Mouse (Mus musculus): ENCODE measurements around the gene Fcgr4. TPM values are rescaled to one million over a fixed set of nuclear protein-coding genes. Genes with fewer than 3 reads are reported as not detected.
"Not testable (repeated sequence)": the region's sequence is repeated elsewhere in the genome, so short reads cannot be mapped to it uniquely, and the experiment has no call there.

The Fcgr4 gene
- 3.3 and 3.7 TPM in 2 replicates for polyA plus RNA-seq (2012; rRNA removed)

DNA sequence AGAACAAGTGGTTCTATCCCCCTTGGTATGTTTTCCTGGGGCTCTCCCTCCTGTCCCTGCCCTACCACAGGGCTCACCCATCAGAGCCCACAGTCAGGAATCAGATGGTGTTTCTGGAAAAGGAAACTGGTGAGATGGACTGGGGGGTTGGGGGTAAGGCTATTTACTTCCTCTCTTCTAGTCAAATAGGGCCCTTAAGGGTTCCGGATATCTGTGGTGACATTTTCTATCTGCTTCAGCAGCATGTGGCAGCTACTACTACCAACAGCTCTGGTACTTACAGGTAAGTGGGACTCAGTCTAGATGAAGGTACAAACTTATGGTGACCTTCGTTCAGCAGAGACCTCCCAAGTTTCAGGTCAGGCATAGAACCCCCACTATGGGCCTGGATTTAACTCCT, at the start of gene Fcgr4:
Fcgr4 (plus strand) TSS at position 184 of the 400 bp plus-strand sequence.
- TF ChIP-seq CTCF (conservative IDR thresholded peaks at IDR 0.05; ENCODE audit: insufficient read depth, insufficient read length, low read depth, low read length) (no peak), POLR2A (IDR thresholded peaks at IDR 0.05; ENCODE audit: low read depth, low read length) (no peak)
- no peaks in the 10 kb centered on the region for H3K27me3 ChIP-seq (replicated peaks; ENCODE audit: control insufficient read depth, insufficient read depth, low read length)
- no peaks in the 10 kb centered on the region for H3K36me3 ChIP-seq (ENCODE audit: control insufficient read depth, insufficient read depth, low read length)
- 85% methylated on average over 2 of the region's 2 CpGs for WGBS
- no peak within 1 kb of the TSS for H3K27ac ChIP-seq (ENCODE audit: insufficient read depth, low read depth, low read length)
- no peak for DNase-seq
- H3K4me1 ChIP-seq (ENCODE audit: control insufficient read depth, insufficient read depth, low read length) = no peaks in the 10 kb centered on the region
- H3K4me3 ChIP-seq (ENCODE audit: insufficient read depth, low read depth, low read length) = no peak within 1 kb of the TSS

DNA sequence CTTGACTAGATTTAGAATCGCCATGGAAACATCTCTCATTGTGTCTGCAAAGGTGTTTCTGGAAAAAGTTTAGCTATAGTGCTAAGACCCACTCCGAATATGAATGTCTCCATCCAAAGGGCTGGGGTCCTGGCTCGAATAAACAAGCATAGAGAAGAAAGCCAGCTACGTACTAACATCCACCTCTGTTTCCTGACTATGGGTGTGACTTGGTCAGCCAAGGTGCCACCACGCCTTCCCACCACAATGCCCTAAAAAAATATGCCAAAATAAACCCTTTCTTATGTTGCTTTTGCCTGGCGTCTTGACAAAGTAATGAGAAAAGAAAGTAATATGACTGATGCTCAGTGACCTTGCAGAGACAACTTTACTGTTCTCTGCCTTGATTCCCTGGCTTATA, 46.2 kb upstream of the Fcgr4 start:
- Histone ChIP-seq H3K27me3 (replicated peaks; ENCODE audit: control insufficient read depth, insufficient read depth, low read length) (no peaks in the 10 kb centered on the region), H3K36me3 (ENCODE audit: control insufficient read depth, insufficient read depth, low read length) (no peaks in the 10 kb centered on the region), H3K27ac (ENCODE audit: insufficient read depth, low read depth, low read length) (no peak overlapping the region), H3K4me1 (ENCODE audit: control insufficient read depth, insufficient read depth, low read length) (peaks cover 4% of the 10 kb centered on the region; the same call in 1 of the 2 replicates), H3K4me3 (ENCODE audit: insufficient read depth, low read depth, low read length) (no peak overlapping the region)
- 85% methylated on average over 6 of the region's 6 CpGs for WGBS
- no peak for TF ChIP-seq POLR2A (IDR thresholded peaks at IDR 0.05; ENCODE audit: low read depth, low read length)
- TF ChIP-seq CTCF (conservative IDR thresholded peaks at IDR 0.05; ENCODE audit: insufficient read depth, insufficient read length, low read depth, low read length) = no peak
- no peak for DNase-seq

DNA sequence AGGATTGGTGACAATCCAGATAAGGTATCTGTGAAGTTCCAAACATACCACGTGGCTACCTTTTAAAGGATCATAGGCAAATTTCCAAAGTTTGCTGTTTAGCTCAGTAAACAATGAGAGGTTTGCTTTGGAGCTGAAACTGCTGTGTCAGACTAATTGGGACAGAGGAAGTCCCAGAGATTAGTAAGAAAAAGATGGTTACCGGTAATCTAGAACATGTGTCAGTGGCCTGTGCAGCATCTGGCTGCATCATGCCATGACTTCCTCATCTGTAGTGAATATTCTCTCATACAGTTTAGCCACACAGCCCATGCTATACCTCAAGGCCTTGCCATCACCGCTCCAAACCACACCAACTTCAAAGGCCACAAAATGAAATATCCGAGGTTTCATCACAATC, 45.8 kb upstream of the Fcgr4 start:
- WGBS = 74% methylated on average over 4 of the region's 4 CpGs
- no peak overlapping the region for H3K27ac ChIP-seq (ENCODE audit: insufficient read depth, low read depth, low read length)
- no peaks in the 10 kb centered on the region for H3K27me3 ChIP-seq (replicated peaks; ENCODE audit: control insufficient read depth, insufficient read depth, low read length)
- H3K36me3 ChIP-seq (ENCODE audit: control insufficient read depth, insufficient read depth, low read length) = no peaks in the 10 kb centered on the region
- TF ChIP-seq POLR2A (IDR thresholded peaks at IDR 0.05; ENCODE audit: low read depth, low read length) = no peak
- no peak for TF ChIP-seq CTCF (conservative IDR thresholded peaks at IDR 0.05; ENCODE audit: insufficient read depth, insufficient read length, low read depth, low read length)
- DNase-seq = no peak
- H3K4me3 ChIP-seq (ENCODE audit: insufficient read depth, low read depth, low read length) = no peak overlapping the region
- peaks cover 4% of the 10 kb centered on the region; the same call in 1 of the 2 replicates for H3K4me1 ChIP-seq (ENCODE audit: control insufficient read depth, insufficient read depth, low read length)

- no peaks in the 10 kb centered on the region for H3K36me3 ChIP-seq (ENCODE audit: control insufficient read depth, insufficient read depth, low read length)
- no peaks in the 10 kb centered on the region for H3K27me3 ChIP-seq (replicated peaks; ENCODE audit: control insufficient read depth, insufficient read depth, low read length)
- peaks cover 4% of the 10 kb centered on the region; the same call in 1 of the 2 replicates for H3K4me1 ChIP-seq (ENCODE audit: control insufficient read depth, insufficient read depth, low read length)
- TF ChIP-seq POLR2A (IDR thresholded peaks at IDR 0.05; ENCODE audit: low read depth, low read length) (no peak), CTCF (conservative IDR thresholded peaks at IDR 0.05; ENCODE audit: insufficient read depth, insufficient read length, low read depth, low read length) (no peak)
- peak; percentile 79 for DNase-seq
- 62% methylated on average over 8 of the region's 8 CpGs for WGBS
- H3K4me3 ChIP-seq (ENCODE audit: insufficient read depth, low read depth, low read length) = no peak overlapping the region
- peak overlapping the region; percentile 71; the same call in 1 of the 2 replicates for H3K27ac ChIP-seq (ENCODE audit: insufficient read depth, low read depth, low read length)
Observed at GRCm38 (mm10) chr1:170974171-170974570, 44.5 kb upstream of the Fcgr4 start.

GRCm38 (mm10) chr1:170974736-170975135, 44.0 kb upstream of the Fcgr4 start:
- Histone ChIP-seq H3K4me1 (ENCODE audit: control insufficient read depth, insufficient read depth, low read length) (peaks cover 4% of the 10 kb centered on the region; the same call in 1 of the 2 replicates), H3K27me3 (replicated peaks; ENCODE audit: control insufficient read depth, insufficient read depth, low read length) (no peaks in the 10 kb centered on the region), H3K36me3 (ENCODE audit: control insufficient read depth, insufficient read depth, low read length) (no peaks in the 10 kb centered on the region), H3K27ac (ENCODE audit: insufficient read depth, low read depth, low read length) (peak overlapping the region; percentile 71; the same call in 1 of the 2 replicates), H3K4me3 (ENCODE audit: insufficient read depth, low read depth, low read length) (no peak overlapping the region)
- no peak for DNase-seq
- WGBS = 90% methylated on average over 2 of the region's 2 CpGs
- TF ChIP-seq CTCF (conservative IDR thresholded peaks at IDR 0.05; ENCODE audit: insufficient read depth, insufficient read length, low read depth, low read length) (no peak), POLR2A (IDR thresholded peaks at IDR 0.05; ENCODE audit: low read depth, low read length) (no peak)

- not testable (repeated sequence) for H3K4me3 ChIP-seq (ENCODE audit: insufficient read depth, low read depth, low read length); H3K4me1 ChIP-seq (ENCODE audit: control insufficient read depth, insufficient read depth, low read length); H3K27me3 ChIP-seq (replicated peaks; ENCODE audit: control insufficient read depth, insufficient read depth, low read length); DNase-seq; H3K36me3 ChIP-seq (ENCODE audit: control insufficient read depth, insufficient read depth, low read length)
- WGBS = 32% methylated on average over 2 of the region's 2 CpGs
- H3K27ac ChIP-seq (ENCODE audit: insufficient read depth, low read depth, low read length) = peak overlapping the region; percentile 41; the same call in 1 of the 2 replicates
Observed at GRCm38 (mm10) chr1:170975350-170975749, 43.4 kb upstream of the Fcgr4 start.

GRCm38 (mm10) chr1:170975751-170976161, 43.0 kb upstream of the Fcgr4 start:
- Histone ChIP-seq H3K27me3 (replicated peaks; ENCODE audit: control insufficient read depth, insufficient read depth, low read length) (no peaks in the 10 kb centered on the region), H3K4me1 (ENCODE audit: control insufficient read depth, insufficient read depth, low read length) (peaks cover 4% of the 10 kb centered on the region; the same call in 1 of the 2 replicates), H3K4me3 (ENCODE audit: insufficient read depth, low read depth, low read length) (peak overlapping the region; percentile 36), H3K27ac (ENCODE audit: insufficient read depth, low read depth, low read length) (peak overlapping the region; percentile 70), H3K36me3 (ENCODE audit: control insufficient read depth, insufficient read depth, low read length) (no peaks in the 10 kb centered on the region)
- DNase-seq = peak; percentile 91
- no peak for TF ChIP-seq CTCF (conservative IDR thresholded peaks at IDR 0.05; ENCODE audit: insufficient read depth, insufficient read length, low read depth, low read length)
- TF ChIP-seq POLR2A (IDR thresholded peaks at IDR 0.05; ENCODE audit: low read depth, low read length) = no peak
- 26% methylated on average over 7 of the region's 7 CpGs for WGBS
